Mouse (Mus musculus): ENCODE data around the gene Katna1. TPM values are rescaled to one million over a fixed set of nuclear protein-coding genes. Genes with fewer than 3 reads are reported as not detected.

The Katna1 gene
- polyA plus RNA-seq (2012; rRNA removed): 4.3 and 5.2 TPM in 2 replicates

- Histone ChIP-seq H3K27ac (ENCODE audit: control insufficient read depth, insufficient read depth, low read depth, low read length) (peak within 1 kb of the TSS; percentile 90), H3K4me3 (ENCODE audit: control insufficient read depth, low read depth, low read length) (peak within 1 kb of the TSS; percentile 99), H3K27me3 (ENCODE audit: control insufficient read depth, insufficient read depth, low read length) (no peaks in the 10 kb centered on the region), H3K36me3 (ENCODE audit: control insufficient read depth, insufficient read depth, low read length) (no peaks in the 10 kb centered on the region), H3K4me1 (ENCODE audit: control insufficient read depth, insufficient read depth, low read length) (no peaks in the 10 kb centered on the region; the same call in 1 of the 2 replicates)
- TF ChIP-seq POLR2A (IDR thresholded peaks at IDR 0.05; ENCODE audit: control insufficient read depth, low read depth, low read length) (peak; percentile 61), CTCF (IDR thresholded peaks at IDR 0.05; ENCODE audit: control insufficient read depth, insufficient read depth, insufficient replicate concordance, low read depth, low read length) (no peak)
Measured at GRCm38 (mm10) chr10:7725751-7726500, at the start of gene Katna1. TSS of gene Katna1 (plus strand) at chr10:7726000.

GRCm38 (mm10) chr10:7680731-7681301, 45.0 kb upstream of the Katna1 start, which contains the start of the genes Pcmt1 and Lats1:
TSS of gene Pcmt1 (minus strand) at chr10:7681136.
TSS of gene Lats1 (plus strand) at chr10:7681214.
- Histone ChIP-seq H3K4me3 (ENCODE audit: control insufficient read depth, low read depth, low read length) (peak within 1 kb of the TSS; percentile 85), H3K36me3 (ENCODE audit: control insufficient read depth, insufficient read depth, low read length) (peaks cover 2% of the 10 kb centered on the region; the same call in 1 of the 2 replicates), H3K4me1 (ENCODE audit: control insufficient read depth, insufficient read depth, low read length) (peaks cover 4% of the 10 kb centered on the region), H3K27ac (ENCODE audit: control insufficient read depth, insufficient read depth, low read depth, low read length) (peak within 1 kb of the TSS; percentile 93), H3K27me3 (ENCODE audit: control insufficient read depth, insufficient read depth, low read length) (no peaks in the 10 kb centered on the region)
- TF ChIP-seq POLR2A (IDR thresholded peaks at IDR 0.05; ENCODE audit: control insufficient read depth, low read depth, low read length) (peak; percentile 87), CTCF (IDR thresholded peaks at IDR 0.05; ENCODE audit: control insufficient read depth, insufficient read depth, insufficient replicate concordance, low read depth, low read length) (no peak)

GRCm38 (mm10) chr10:7681343-7682025, 44.3 kb upstream of the Katna1 start:
- Histone ChIP-seq H3K4me3 (ENCODE audit: control insufficient read depth, low read depth, low read length) (peak overlapping the region; percentile 85), H3K27me3 (ENCODE audit: control insufficient read depth, insufficient read depth, low read length) (no peaks in the 10 kb centered on the region), H3K36me3 (ENCODE audit: control insufficient read depth, insufficient read depth, low read length) (peaks cover 2% of the 10 kb centered on the region; the same call in 1 of the 2 replicates), H3K27ac (ENCODE audit: control insufficient read depth, insufficient read depth, low read depth, low read length) (peak overlapping the region; percentile 93), H3K4me1 (ENCODE audit: control insufficient read depth, insufficient read depth, low read length) (peaks cover 4% of the 10 kb centered on the region)
- no peak for TF ChIP-seq CTCF (IDR thresholded peaks at IDR 0.05; ENCODE audit: control insufficient read depth, insufficient read depth, insufficient replicate concordance, low read depth, low read length)
- no peak; the same call in 1 of the 2 replicates for TF ChIP-seq POLR2A (IDR thresholded peaks at IDR 0.05; ENCODE audit: control insufficient read depth, low read depth, low read length)

GRCm38 (mm10) chr10:7682249-7682648, 43.6 kb upstream of the Katna1 start:
- TF ChIP-seq POLR2A (IDR thresholded peaks at IDR 0.05; ENCODE audit: control insufficient read depth, low read depth, low read length) (no peak), CTCF (IDR thresholded peaks at IDR 0.05; ENCODE audit: control insufficient read depth, insufficient read depth, insufficient replicate concordance, low read depth, low read length) (no peak)
- Histone ChIP-seq H3K4me3 (ENCODE audit: control insufficient read depth, low read depth, low read length) (peak overlapping the region; percentile 22; the same call in 1 of the 2 replicates), H3K27ac (ENCODE audit: control insufficient read depth, insufficient read depth, low read depth, low read length) (no peak overlapping the region), H3K36me3 (ENCODE audit: control insufficient read depth, insufficient read depth, low read length) (peaks cover 2% of the 10 kb centered on the region; the same call in 1 of the 2 replicates), H3K27me3 (ENCODE audit: control insufficient read depth, insufficient read depth, low read length) (no peaks in the 10 kb centered on the region), H3K4me1 (ENCODE audit: control insufficient read depth, insufficient read depth, low read length) (peaks cover 4% of the 10 kb centered on the region)

- no peaks in the 10 kb centered on the region for H3K27me3 ChIP-seq (ENCODE audit: control insufficient read depth, insufficient read depth, low read length)
- TF ChIP-seq CTCF (IDR thresholded peaks at IDR 0.05; ENCODE audit: control insufficient read depth, insufficient read depth, insufficient replicate concordance, low read depth, low read length) (no peak), POLR2A (IDR thresholded peaks at IDR 0.05; ENCODE audit: control insufficient read depth, low read depth, low read length) (no peak)
- no peaks in the 10 kb centered on the region; the same call in 1 of the 2 replicates for H3K36me3 ChIP-seq (ENCODE audit: control insufficient read depth, insufficient read depth, low read length)
- H3K4me1 ChIP-seq (ENCODE audit: control insufficient read depth, insufficient read depth, low read length): peaks cover 2% of the 10 kb centered on the region; the same call in 1 of the 2 replicates
- no peak overlapping the region for H3K4me3 ChIP-seq (ENCODE audit: control insufficient read depth, low read depth, low read length)
- H3K27ac ChIP-seq (ENCODE audit: control insufficient read depth, insufficient read depth, low read depth, low read length): no peak overlapping the region
Measured at GRCm38 (mm10) chr10:7686902-7687301, 38.9 kb upstream of the Katna1 start.

GRCm38 (mm10) chr10:7695286-7695685, 30.5 kb upstream of the Katna1 start:
- Histone ChIP-seq H3K4me1 (ENCODE audit: control insufficient read depth, insufficient read depth, low read length) (no peaks in the 10 kb centered on the region), H3K27me3 (ENCODE audit: control insufficient read depth, insufficient read depth, low read length) (no peaks in the 10 kb centered on the region), H3K27ac (ENCODE audit: control insufficient read depth, insufficient read depth, low read depth, low read length) (no peak overlapping the region), H3K4me3 (ENCODE audit: control insufficient read depth, low read depth, low read length) (no peak overlapping the region), H3K36me3 (ENCODE audit: control insufficient read depth, insufficient read depth, low read length) (peaks cover 5% of the 10 kb centered on the region)
- TF ChIP-seq POLR2A (IDR thresholded peaks at IDR 0.05; ENCODE audit: control insufficient read depth, low read depth, low read length): no peak
- TF ChIP-seq CTCF (IDR thresholded peaks at IDR 0.05; ENCODE audit: control insufficient read depth, insufficient read depth, insufficient replicate concordance, low read depth, low read length): no peak

GRCm38 (mm10) chr10:7700120-7700519, 25.7 kb upstream of the Katna1 start:
- H3K27me3 ChIP-seq (ENCODE audit: control insufficient read depth, insufficient read depth, low read length): no peaks in the 10 kb centered on the region
- no peak overlapping the region for H3K4me3 ChIP-seq (ENCODE audit: control insufficient read depth, low read depth, low read length)
- H3K27ac ChIP-seq (ENCODE audit: control insufficient read depth, insufficient read depth, low read depth, low read length): no peak overlapping the region
- TF ChIP-seq POLR2A (IDR thresholded peaks at IDR 0.05; ENCODE audit: control insufficient read depth, low read depth, low read length) (no peak), CTCF (IDR thresholded peaks at IDR 0.05; ENCODE audit: control insufficient read depth, insufficient read depth, insufficient replicate concordance, low read depth, low read length) (no peak)
- no peaks in the 10 kb centered on the region for H3K4me1 ChIP-seq (ENCODE audit: control insufficient read depth, insufficient read depth, low read length)
- peaks cover 6% of the 10 kb centered on the region for H3K36me3 ChIP-seq (ENCODE audit: control insufficient read depth, insufficient read depth, low read length)
